Mouse (Mus musculus): Measurements from ENCODE around the gene Ldhal6b. TPM values are rescaled to one million over a fixed set of nuclear protein-coding genes. Genes with fewer than 3 reads are reported as not detected.

The Ldhal6b gene
- polyA plus RNA-seq, 1 experiment from 2014 or later, result not detected

GRCm38 (mm10) chr17:5439831-5440158 is 21.2 kb upstream of the Ldhal6b start:
- WGBS, result 0% methylated on average over 8 of the region's 8 CpGs

GRCm38 (mm10) chr17:5429772-5430133 is 11.2 kb upstream of the Ldhal6b start:
- Histone ChIP-seq H3K4me2 (replicated peaks; ENCODE audit: low read depth, low read length) (no peak overlapping the region), H3K27ac (ENCODE audit: low read depth, low read length) (no peak overlapping the region), H3K9me3 (ENCODE audit: control insufficient read depth, low read length) (no peaks in the 10 kb centered on the region), H3K4me3 (ENCODE audit: low read length) (no peak overlapping the region), H3K36me3 (ENCODE audit: control insufficient read depth, insufficient read depth, low read length) (peaks cover 37% of the 10 kb centered on the region), H3K27me3 (ENCODE audit: control insufficient read depth, insufficient read depth, low read length) (no peaks in the 10 kb centered on the region), H3K4me1 (ENCODE audit: control insufficient read depth, insufficient read depth, low read length) (no peaks in the 10 kb centered on the region), H3K9ac (ENCODE audit: low read depth, low read length) (no peak overlapping the region)
- 80% methylated on average over 9 of the region's 9 CpGs for WGBS
- ATAC-seq (ENCODE audit: low FRiP score, low TSS enrichment), result peak; percentile 72

More at GRCm38 (mm10) chr17:5439831-5440158, 21.2 kb upstream of the Ldhal6b start:
- ATAC-seq (ENCODE audit: low FRiP score, low TSS enrichment), result peak; percentile 46; the same call in 1 of the 2 replicates
- no peaks in the 10 kb centered on the region for H3K9me3 ChIP-seq (ENCODE audit: control insufficient read depth, low read length)
- H3K4me1 ChIP-seq (ENCODE audit: control insufficient read depth, insufficient read depth, low read length), result peaks cover 11% of the 10 kb centered on the region; the same call in 1 of the 2 replicates
- no peaks in the 10 kb centered on the region for H3K27me3 ChIP-seq (ENCODE audit: control insufficient read depth, insufficient read depth, low read length)
- H3K36me3 ChIP-seq (ENCODE audit: control insufficient read depth, insufficient read depth, low read length), result peaks cover 12% of the 10 kb centered on the region
- H3K27ac ChIP-seq (ENCODE audit: low read depth, low read length), result no peak overlapping the region
- H3K4me2 ChIP-seq (replicated peaks; ENCODE audit: low read depth, low read length), result peak overlapping the region; percentile 82
- H3K9ac ChIP-seq (ENCODE audit: low read depth, low read length), result peak overlapping the region; percentile 82
- H3K4me3 ChIP-seq (ENCODE audit: low read length), result peak overlapping the region; percentile 81

GRCm38 (mm10) chr17:5429090-5429771 is 10.7 kb upstream of the Ldhal6b start:
- Histone ChIP-seq H3K9ac (ENCODE audit: low read depth, low read length) (no peak overlapping the region), H3K4me2 (replicated peaks; ENCODE audit: low read depth, low read length) (no peak overlapping the region), H3K27me3 (ENCODE audit: control insufficient read depth, insufficient read depth, low read length) (no peaks in the 10 kb centered on the region), H3K36me3 (ENCODE audit: control insufficient read depth, insufficient read depth, low read length) (peaks cover 37% of the 10 kb centered on the region), H3K4me1 (ENCODE audit: control insufficient read depth, insufficient read depth, low read length) (no peaks in the 10 kb centered on the region), H3K27ac (ENCODE audit: low read depth, low read length) (no peak overlapping the region), H3K4me3 (ENCODE audit: low read length) (no peak overlapping the region), H3K9me3 (ENCODE audit: control insufficient read depth, low read length) (no peaks in the 10 kb centered on the region)
- ATAC-seq (ENCODE audit: low FRiP score, low TSS enrichment), result peak; percentile 70
- WGBS, result 57% methylated on average over 10 of the region's 10 CpGs

DNA sequence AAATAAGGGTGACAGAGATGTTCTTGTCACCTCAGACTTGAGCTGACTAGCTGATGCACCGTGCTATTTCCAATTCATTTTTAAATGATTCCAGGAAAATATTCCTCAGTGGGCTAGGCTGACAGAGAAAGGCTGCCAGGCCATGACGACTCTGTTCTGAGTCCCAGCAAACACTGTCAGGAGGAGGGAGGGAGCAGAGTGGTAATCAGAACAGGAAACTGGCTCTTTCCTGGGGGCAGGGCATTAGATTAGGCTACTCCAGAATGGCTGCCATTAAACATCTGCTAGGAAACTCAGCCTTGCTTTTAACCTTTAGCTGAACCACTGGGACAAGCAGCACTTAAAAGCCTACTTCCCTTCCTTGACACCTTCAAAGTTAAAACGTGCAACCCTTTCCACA is 6.6 kb upstream of the Ldhal6b start:
- H3K4me1 ChIP-seq (ENCODE audit: control insufficient read depth, insufficient read depth, low read length), result no peaks in the 10 kb centered on the region
- no peak overlapping the region for H3K4me2 ChIP-seq (replicated peaks; ENCODE audit: low read depth, low read length)
- H3K27me3 ChIP-seq (ENCODE audit: control insufficient read depth, insufficient read depth, low read length), result no peaks in the 10 kb centered on the region
- no peak overlapping the region for H3K9ac ChIP-seq (ENCODE audit: low read depth, low read length)
- H3K36me3 ChIP-seq (ENCODE audit: control insufficient read depth, insufficient read depth, low read length), result peaks cover 6% of the 10 kb centered on the region; the same call in 1 of the 2 replicates
- no peak for ATAC-seq (ENCODE audit: low FRiP score, low TSS enrichment)
- WGBS, result 39% methylated on average over 3 of the region's 3 CpGs
- no peak overlapping the region for H3K27ac ChIP-seq (ENCODE audit: low read depth, low read length)
- H3K9me3 ChIP-seq (ENCODE audit: control insufficient read depth, low read length), result no peaks in the 10 kb centered on the region
- H3K4me3 ChIP-seq (ENCODE audit: low read length), result no peak overlapping the region

DNA sequence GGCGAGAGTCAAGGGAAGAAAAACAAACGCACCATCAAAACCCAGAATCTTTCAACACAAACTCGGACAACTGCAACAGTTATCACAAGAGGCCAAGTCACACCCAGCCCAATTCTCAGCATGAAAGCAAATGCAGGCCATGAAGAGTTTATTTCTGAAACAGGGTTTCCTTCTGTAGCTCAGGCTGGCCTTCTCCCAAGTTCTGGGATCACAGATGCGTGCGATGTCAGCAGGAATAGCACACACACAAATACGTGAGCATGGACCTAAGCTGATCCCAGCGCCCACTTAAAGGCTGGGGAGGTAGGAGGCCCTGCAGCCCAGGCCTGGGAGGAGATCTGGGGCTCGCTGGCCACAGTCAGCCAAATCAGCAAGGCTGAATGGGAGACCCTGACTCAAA is 5.6 kb upstream of the Ldhal6b start:
- Histone ChIP-seq H3K9ac (ENCODE audit: low read depth, low read length) (no peak overlapping the region), H3K4me2 (replicated peaks; ENCODE audit: low read depth, low read length) (no peak overlapping the region), H3K9me3 (ENCODE audit: control insufficient read depth, low read length) (no peaks in the 10 kb centered on the region), H3K27me3 (ENCODE audit: control insufficient read depth, insufficient read depth, low read length) (no peaks in the 10 kb centered on the region), H3K36me3 (ENCODE audit: control insufficient read depth, insufficient read depth, low read length) (peaks cover 6% of the 10 kb centered on the region; the same call in 1 of the 2 replicates), H3K4me3 (ENCODE audit: low read length) (no peak overlapping the region), H3K27ac (ENCODE audit: low read depth, low read length) (no peak overlapping the region), H3K4me1 (ENCODE audit: control insufficient read depth, insufficient read depth, low read length) (no peaks in the 10 kb centered on the region)
- WGBS, result 83% methylated on average over 8 of the region's 8 CpGs
- no peak for ATAC-seq (ENCODE audit: low FRiP score, low TSS enrichment)

DNA sequence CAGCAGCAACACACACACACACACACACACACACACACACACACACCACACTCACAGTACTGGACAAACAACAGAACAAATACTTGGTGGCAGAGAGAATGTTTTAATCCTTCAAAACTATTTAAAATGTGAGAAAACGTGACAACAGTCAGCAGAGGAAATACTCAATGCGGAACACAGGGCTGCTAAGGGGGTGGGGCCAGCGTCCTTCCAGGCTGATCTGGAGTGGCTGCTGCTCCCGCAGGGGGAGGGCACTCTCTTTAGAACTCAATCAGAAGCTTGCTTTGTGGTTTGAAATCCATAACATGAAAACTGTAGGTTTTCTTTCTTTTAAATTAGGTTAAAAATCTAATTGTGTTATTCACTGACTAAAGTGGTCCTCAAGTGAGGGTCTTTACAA is 3.3 kb upstream of the Ldhal6b start:
- H3K27me3 ChIP-seq (ENCODE audit: control insufficient read depth, insufficient read depth, low read length), result no peaks in the 10 kb centered on the region
- WGBS, result 52% methylated on average over 4 of the region's 4 CpGs
- H3K36me3 ChIP-seq (ENCODE audit: control insufficient read depth, insufficient read depth, low read length), result 0 out of 2 replicates have a peak, but pooled peaks cover 8% of the 10 kb centered on the region
- no peak overlapping the region for H3K4me2 ChIP-seq (replicated peaks; ENCODE audit: low read depth, low read length)
- H3K9me3 ChIP-seq (ENCODE audit: control insufficient read depth, low read length), result no peaks in the 10 kb centered on the region
- H3K4me3 ChIP-seq (ENCODE audit: low read length), result no peak overlapping the region
- ATAC-seq (ENCODE audit: low FRiP score, low TSS enrichment), result no peak
- H3K27ac ChIP-seq (ENCODE audit: low read depth, low read length), result no peak overlapping the region
- no peaks in the 10 kb centered on the region for H3K4me1 ChIP-seq (ENCODE audit: control insufficient read depth, insufficient read depth, low read length)
- H3K9ac ChIP-seq (ENCODE audit: low read depth, low read length), result no peak overlapping the region

- 62% methylated on average over 6 of the region's 6 CpGs for WGBS
- no peaks in the 10 kb centered on the region for H3K9me3 ChIP-seq (ENCODE audit: control insufficient read depth, low read length)
- no peak overlapping the region for H3K27ac ChIP-seq (ENCODE audit: low read depth, low read length)
- 0 out of 2 replicates have a peak, but pooled peaks cover 8% of the 10 kb centered on the region for H3K36me3 ChIP-seq (ENCODE audit: control insufficient read depth, insufficient read depth, low read length)
- H3K4me2 ChIP-seq (replicated peaks; ENCODE audit: low read depth, low read length), result no peak overlapping the region
- ATAC-seq (ENCODE audit: low FRiP score, low TSS enrichment), result no peak
- no peaks in the 10 kb centered on the region for H3K4me1 ChIP-seq (ENCODE audit: control insufficient read depth, insufficient read depth, low read length)
- H3K9ac ChIP-seq (ENCODE audit: low read depth, low read length), result no peak overlapping the region
- H3K27me3 ChIP-seq (ENCODE audit: control insufficient read depth, insufficient read depth, low read length), result no peaks in the 10 kb centered on the region
- H3K4me3 ChIP-seq (ENCODE audit: low read length), result no peak overlapping the region
Measured at GRCm38 (mm10) chr17:5419771-5420518, 1.4 kb upstream of the Ldhal6b start.

DNA sequence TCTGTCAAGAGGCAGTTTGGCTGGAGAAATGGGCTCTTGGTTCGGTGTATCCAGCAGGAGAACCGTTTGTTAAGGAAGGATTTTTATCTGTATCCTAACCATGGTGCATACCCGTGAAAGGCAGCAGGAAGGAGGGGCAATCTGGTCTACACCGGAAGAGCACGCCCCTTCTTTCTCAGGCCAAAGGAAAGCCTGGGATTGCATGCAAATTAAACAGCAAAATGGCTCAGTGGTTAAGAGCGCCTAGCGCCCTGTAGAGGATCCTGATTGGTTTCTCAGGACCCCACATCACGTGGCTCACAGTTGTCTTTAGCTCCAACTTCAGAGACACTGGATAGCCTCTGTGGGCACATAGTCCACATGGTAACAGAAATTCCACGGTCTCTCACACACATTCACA is 489 bp upstream of the Ldhal6b start:
- Histone ChIP-seq H3K4me3 (ENCODE audit: low read length) (no peak overlapping the region), H3K36me3 (ENCODE audit: control insufficient read depth, insufficient read depth, low read length) (0 out of 2 replicates have a peak, but pooled peaks cover 8% of the 10 kb centered on the region), H3K9ac (ENCODE audit: low read depth, low read length) (no peak overlapping the region), H3K27ac (ENCODE audit: low read depth, low read length) (no peak overlapping the region), H3K9me3 (ENCODE audit: control insufficient read depth, low read length) (no peaks in the 10 kb centered on the region), H3K4me1 (ENCODE audit: control insufficient read depth, insufficient read depth, low read length) (no peaks in the 10 kb centered on the region), H3K4me2 (replicated peaks; ENCODE audit: low read depth, low read length) (no peak overlapping the region), H3K27me3 (ENCODE audit: control insufficient read depth, insufficient read depth, low read length) (no peaks in the 10 kb centered on the region)
- no peak for ATAC-seq (ENCODE audit: low FRiP score, low TSS enrichment)
- 89% methylated on average over 9 of the region's 9 CpGs for WGBS

DNA sequence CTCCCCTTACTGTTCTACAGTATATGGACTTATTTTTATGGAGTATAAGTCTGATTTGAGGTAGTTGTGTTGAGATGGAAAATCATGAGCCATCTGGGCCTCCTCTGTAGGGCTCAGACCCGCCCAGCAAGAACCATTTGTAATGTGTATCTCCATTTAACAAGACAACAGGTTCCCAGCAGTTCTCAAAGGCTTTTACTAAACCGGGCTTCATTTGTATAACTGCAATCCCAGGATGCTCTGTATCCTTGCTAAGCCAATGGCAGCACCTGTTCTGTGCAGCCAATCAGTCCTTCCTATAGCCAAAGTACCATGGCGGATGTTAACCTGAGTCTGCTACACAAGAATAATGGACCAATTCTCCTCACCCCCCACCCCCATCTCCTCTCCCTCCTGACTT is 2.0 kb downstream of the Ldhal6b start:
- 92% methylated on average over 3 of the region's 3 CpGs for WGBS
- Histone ChIP-seq H3K4me3 (ENCODE audit: low read length) (no peak overlapping the region), H3K9ac (ENCODE audit: low read depth, low read length) (no peak overlapping the region), H3K9me3 (ENCODE audit: control insufficient read depth, low read length) (no peaks in the 10 kb centered on the region), H3K36me3 (ENCODE audit: control insufficient read depth, insufficient read depth, low read length) (peaks cover 8% of the 10 kb centered on the region; the same call in 1 of the 2 replicates), H3K27ac (ENCODE audit: low read depth, low read length) (no peak overlapping the region), H3K4me1 (ENCODE audit: control insufficient read depth, insufficient read depth, low read length) (no peaks in the 10 kb centered on the region), H3K4me2 (replicated peaks; ENCODE audit: low read depth, low read length) (no peak overlapping the region), H3K27me3 (ENCODE audit: control insufficient read depth, insufficient read depth, low read length) (no peaks in the 10 kb centered on the region)
- no peak for ATAC-seq (ENCODE audit: low FRiP score, low TSS enrichment)

Measured in kidney, embryonic 14.5 days (tissue).